Mouse (Mus musculus): ENCODE data around the gene Tbc1d9b. TPM values are rescaled to one million over a fixed set of nuclear protein-coding genes. Genes with fewer than 3 reads are reported as not detected.

Gene Tbc1d9b
- polyA plus RNA-seq, 1 experiment from 2014 or later = 16.7 TPM

- peak overlapping the region; percentile 24; the same call in 1 of the 2 replicates for H3K4me2 ChIP-seq (replicated peaks; ENCODE audit: low read depth)
- ATAC-seq = peak; percentile 76
Observed at GRCm38 (mm10) chr11:50212848-50213758, 81.9 kb downstream of the Tbc1d9b start.

DNA sequence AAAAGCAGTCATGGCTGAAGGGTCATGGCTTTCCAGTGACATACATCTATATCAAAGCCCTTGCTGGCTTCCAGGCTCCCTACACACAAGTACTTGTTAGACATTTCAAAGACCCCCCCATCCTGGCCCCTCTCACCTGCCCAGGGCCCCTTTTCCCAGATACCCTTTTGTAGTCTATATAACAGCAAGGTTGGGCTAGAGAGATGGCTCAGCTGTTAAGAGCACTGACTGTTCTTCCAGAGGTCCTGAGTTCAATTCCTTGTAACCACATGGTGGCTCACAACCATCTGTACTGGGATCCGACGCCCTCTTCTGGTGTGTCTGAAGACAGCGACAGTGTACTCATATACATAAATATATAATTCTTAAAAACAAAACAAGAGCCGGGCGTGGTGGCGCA, 83.4 kb downstream of the Tbc1d9b start:
- no peak overlapping the region for H3K4me2 ChIP-seq (replicated peaks; ENCODE audit: low read depth)
- H3K9me3 ChIP-seq (ENCODE audit: control insufficient read depth) = no peaks in the 10 kb centered on the region
- WGBS = 89% methylated on average over 6 of the region's 6 CpGs
- no peaks in the 10 kb centered on the region for H3K36me3 ChIP-seq (ENCODE audit: control insufficient read depth, insufficient read depth)
- no peak for ATAC-seq
- peaks cover 10% of the 10 kb centered on the region; the same call in 1 of the 2 replicates for H3K4me1 ChIP-seq (replicated peaks; ENCODE audit: control insufficient read depth, insufficient read depth, low read length)
- H3K4me3 ChIP-seq (ENCODE audit: low read depth, low read length) = no peak overlapping the region
- H3K9ac ChIP-seq (ENCODE audit: low read depth, low read length) = no peak overlapping the region
- H3K27ac ChIP-seq (ENCODE audit: low read depth, low read length) = no peak overlapping the region
- TF ChIP-seq CTCF (IDR thresholded peaks at IDR 0.05; ENCODE audit: low read depth) = peak; percentile 20; the same call in 1 of the 2 replicates
- no peaks in the 10 kb centered on the region for H3K27me3 ChIP-seq (replicated peaks; ENCODE audit: control insufficient read depth, insufficient read depth, low read length)

More at GRCm38 (mm10) chr11:50212848-50213758, 81.9 kb downstream of the Tbc1d9b start:
- H3K27ac ChIP-seq (ENCODE audit: low read depth, low read length) = peak overlapping the region; percentile 86
- H3K4me3 ChIP-seq (ENCODE audit: low read depth, low read length) = no peak overlapping the region
- WGBS = 27% methylated on average over 11 of the region's 11 CpGs
- no peak for TF ChIP-seq CTCF (IDR thresholded peaks at IDR 0.05; ENCODE audit: low read depth)
- H3K36me3 ChIP-seq (ENCODE audit: control insufficient read depth, insufficient read depth) = peaks cover under 1% of the 10 kb centered on the region
- H3K9me3 ChIP-seq (ENCODE audit: control insufficient read depth) = no peaks in the 10 kb centered on the region
- H3K27me3 ChIP-seq (replicated peaks; ENCODE audit: control insufficient read depth, insufficient read depth, low read length) = no peaks in the 10 kb centered on the region
- peaks cover 10% of the 10 kb centered on the region; the same call in 1 of the 2 replicates for H3K4me1 ChIP-seq (replicated peaks; ENCODE audit: control insufficient read depth, insufficient read depth, low read length)
- H3K9ac ChIP-seq (ENCODE audit: low read depth, low read length) = no peak overlapping the region

GRCm38 (mm10) chr11:50215633-50216032, 84.4 kb downstream of the Tbc1d9b start:
- no peak overlapping the region for H3K4me3 ChIP-seq (ENCODE audit: low read depth, low read length)
- H3K9me3 ChIP-seq (ENCODE audit: control insufficient read depth) = no peaks in the 10 kb centered on the region
- H3K9ac ChIP-seq (ENCODE audit: low read depth, low read length) = no peak overlapping the region
- H3K27ac ChIP-seq (ENCODE audit: low read depth, low read length) = no peak overlapping the region
- H3K27me3 ChIP-seq (replicated peaks; ENCODE audit: control insufficient read depth, insufficient read depth, low read length) = no peaks in the 10 kb centered on the region
- H3K4me2 ChIP-seq (replicated peaks; ENCODE audit: low read depth) = no peak overlapping the region
- H3K36me3 ChIP-seq (ENCODE audit: control insufficient read depth, insufficient read depth) = no peaks in the 10 kb centered on the region
- TF ChIP-seq CTCF (IDR thresholded peaks at IDR 0.05; ENCODE audit: low read depth) = peak; percentile 22
- WGBS = 46% methylated on average over 9 of the region's 9 CpGs
- H3K4me1 ChIP-seq (replicated peaks; ENCODE audit: control insufficient read depth, insufficient read depth, low read length) = peaks cover 10% of the 10 kb centered on the region; the same call in 1 of the 2 replicates
- ATAC-seq = no peak

DNA sequence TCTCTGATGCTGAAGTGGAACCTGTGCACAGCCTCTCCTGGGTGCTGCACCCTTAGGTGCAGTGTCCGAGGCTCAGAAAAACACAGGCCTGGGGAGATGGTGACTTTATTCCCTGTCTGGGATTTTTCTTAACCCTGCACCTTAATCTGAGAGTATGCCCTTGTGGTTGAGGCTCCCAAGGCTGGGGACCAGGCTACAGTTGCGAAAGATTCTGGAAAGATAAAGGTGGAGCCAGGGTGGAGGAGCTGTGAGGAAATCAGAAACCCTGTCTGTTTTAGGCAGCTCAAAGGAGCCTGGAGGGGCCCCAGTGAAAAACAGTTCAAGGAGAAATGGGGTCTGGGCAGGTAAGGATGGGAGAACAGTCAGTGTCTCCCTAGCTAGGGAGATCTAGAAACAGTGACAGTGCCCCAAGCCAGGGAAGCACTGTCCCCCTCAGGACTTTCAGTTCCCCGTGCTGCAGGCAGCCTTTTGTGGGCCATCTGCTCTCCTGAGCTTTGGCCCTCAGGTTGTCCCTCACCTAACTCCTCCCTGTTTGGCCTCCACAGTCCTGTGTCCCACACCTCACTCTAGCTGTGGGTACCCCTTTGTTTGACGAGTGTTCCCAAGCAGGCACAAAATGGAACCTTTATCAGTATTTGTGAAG, 85.6 kb downstream of the Tbc1d9b start:
- WGBS = 51% methylated on average over 4 of the region's 4 CpGs
- no peaks in the 10 kb centered on the region for H3K27me3 ChIP-seq (replicated peaks; ENCODE audit: control insufficient read depth, insufficient read depth, low read length)

DNA sequence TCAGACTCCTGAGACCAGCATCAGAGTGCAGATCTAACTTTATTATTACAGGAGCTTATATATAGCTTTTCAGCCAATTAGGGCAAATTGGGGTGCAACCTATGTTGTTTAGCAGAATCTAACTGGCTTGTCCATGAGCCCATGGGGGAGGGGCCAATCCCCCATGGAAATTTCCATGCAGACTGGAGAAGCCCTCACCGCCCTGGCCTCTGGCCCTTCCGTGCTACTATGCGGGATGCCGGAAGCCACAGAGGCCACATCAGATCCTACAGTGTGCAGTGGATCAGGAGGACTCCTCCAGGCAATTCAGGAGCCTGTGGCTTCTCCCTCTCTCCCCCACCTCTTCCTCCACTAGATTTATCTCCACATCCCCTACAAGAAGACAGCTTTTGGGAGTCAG, 86.6 kb downstream of the Tbc1d9b start:
- WGBS = 47% methylated on average over 4 of the region's 4 CpGs
- ATAC-seq = peak; percentile 17; the same call in 1 of the 2 replicates
- Histone ChIP-seq H3K4me2 (replicated peaks; ENCODE audit: low read depth) (no peak overlapping the region), H3K9ac (ENCODE audit: low read depth, low read length) (no peak overlapping the region), H3K4me3 (ENCODE audit: low read depth, low read length) (no peak overlapping the region), H3K27me3 (replicated peaks; ENCODE audit: control insufficient read depth, insufficient read depth, low read length) (no peaks in the 10 kb centered on the region), H3K4me1 (replicated peaks; ENCODE audit: control insufficient read depth, insufficient read depth, low read length) (peaks cover 10% of the 10 kb centered on the region; the same call in 1 of the 2 replicates), H3K9me3 (ENCODE audit: control insufficient read depth) (no peaks in the 10 kb centered on the region), H3K36me3 (ENCODE audit: control insufficient read depth, insufficient read depth) (no peaks in the 10 kb centered on the region), H3K27ac (ENCODE audit: low read depth, low read length) (peak overlapping the region; percentile 30; the same call in 1 of the 2 replicates)
- TF ChIP-seq CTCF (IDR thresholded peaks at IDR 0.05; ENCODE audit: low read depth) = no peak

More for the DNA sequence above, 85.6 kb downstream of the Tbc1d9b start:
- no peaks in the 10 kb centered on the region for H3K36me3 ChIP-seq (ENCODE audit: control insufficient read depth, insufficient read depth)
- H3K4me2 ChIP-seq (replicated peaks; ENCODE audit: low read depth) = no peak overlapping the region
- peaks cover 10% of the 10 kb centered on the region; the same call in 1 of the 2 replicates for H3K4me1 ChIP-seq (replicated peaks; ENCODE audit: control insufficient read depth, insufficient read depth, low read length)
- H3K27ac ChIP-seq (ENCODE audit: low read depth, low read length) = no peak overlapping the region
- no peak for ATAC-seq
- no peak for TF ChIP-seq CTCF (IDR thresholded peaks at IDR 0.05; ENCODE audit: low read depth)
- no peaks in the 10 kb centered on the region for H3K9me3 ChIP-seq (ENCODE audit: control insufficient read depth)
- no peak overlapping the region for H3K4me3 ChIP-seq (ENCODE audit: low read depth, low read length)
- H3K9ac ChIP-seq (ENCODE audit: low read depth, low read length) = no peak overlapping the region

- no peak for ATAC-seq
- H3K9ac ChIP-seq (ENCODE audit: low read depth, low read length) = no peak overlapping the region
- no peak overlapping the region for H3K4me3 ChIP-seq (ENCODE audit: low read depth, low read length)
- 40% methylated on average over 2 of the region's 2 CpGs for WGBS
- H3K9me3 ChIP-seq (ENCODE audit: control insufficient read depth) = no peaks in the 10 kb centered on the region
- TF ChIP-seq CTCF (IDR thresholded peaks at IDR 0.05; ENCODE audit: low read depth) = 0 out of 2 replicates have a peak, but pooled peaks have one; percentile 26
- H3K36me3 ChIP-seq (ENCODE audit: control insufficient read depth, insufficient read depth) = no peaks in the 10 kb centered on the region
- peaks cover 7% of the 10 kb centered on the region; the same call in 1 of the 2 replicates for H3K4me1 ChIP-seq (replicated peaks; ENCODE audit: control insufficient read depth, insufficient read depth, low read length)
- no peaks in the 10 kb centered on the region for H3K27me3 ChIP-seq (replicated peaks; ENCODE audit: control insufficient read depth, insufficient read depth, low read length)
- H3K27ac ChIP-seq (ENCODE audit: low read depth, low read length) = no peak overlapping the region
- no peak overlapping the region for H3K4me2 ChIP-seq (replicated peaks; ENCODE audit: low read depth)
Observed at GRCm38 (mm10) chr11:50219833-50220232, 88.6 kb downstream of the Tbc1d9b start.

Other genes with a start within 250 kb of the Tbc1d9b start
- 0.44 and 0.78 TPM in 2 replicates for gene Rasgef1c, start 229.6 kb upstream of the Tbc1d9b start, polyA plus RNA-seq (2015; fragmentation: Nextera tagmentation; extraction: Ambion mirVana)
- 46.5 and 52.2 TPM in 2 replicates for gene Rnf130, start 106.0 kb upstream of the Tbc1d9b start, polyA plus RNA-seq (2015; fragmentation: Nextera tagmentation; extraction: Ambion mirVana)
- 6.1 and 7.0 TPM in 2 replicates for gene Mrnip, start 43.0 kb downstream of the Tbc1d9b start, polyA plus RNA-seq (2015; fragmentation: Nextera tagmentation; extraction: Ambion mirVana)
- gene Sqstm1, start 79.4 kb downstream of the Tbc1d9b start, polyA plus RNA-seq (2015; fragmentation: Nextera tagmentation; extraction: Ambion mirVana) = 197 and 213 TPM in 2 replicates
- 33.2 and 35.0 TPM in 2 replicates for gene Mgat4b, start 79.5 kb downstream of the Tbc1d9b start, polyA plus RNA-seq (2015; fragmentation: Nextera tagmentation; extraction: Ambion mirVana)
- 39.5 and 54.4 TPM in 2 replicates for gene Ltc4s, start 107.2 kb downstream of the Tbc1d9b start, polyA plus RNA-seq (2015; fragmentation: Nextera tagmentation; extraction: Ambion mirVana)
- gene Maml1, start 160.9 kb downstream of the Tbc1d9b start, polyA plus RNA-seq (2015; fragmentation: Nextera tagmentation; extraction: Ambion mirVana) = 2.5 and 2.6 TPM in 2 replicates
- gene Canx, start 194.3 kb downstream of the Tbc1d9b start, polyA plus RNA-seq (2015; fragmentation: Nextera tagmentation; extraction: Ambion mirVana) = 181 and 187 TPM in 2 replicates
- 0.17 and 0.30 TPM in 2 replicates for gene Cby3, start 223.1 kb downstream of the Tbc1d9b start, polyA plus RNA-seq (2015; fragmentation: Nextera tagmentation; extraction: Ambion mirVana)
- gene Hnrnph1, start 245.6 kb downstream of the Tbc1d9b start, polyA plus RNA-seq (2015; fragmentation: Nextera tagmentation; extraction: Ambion mirVana) = 111 and 112 TPM in 2 replicates

All from intestine, postnatal 0 days (tissue).